Mouse (Mus musculus) heart, postnatal 10 days (tissue): ENCODE data around the gene Mfap3. TPM values are rescaled to one million over a fixed set of nuclear protein-coding genes. Genes with fewer than 3 reads are reported as not detected.

ENCODE experiments used
- DNase-seq, 2 experiments: peaks; one replicate each; pipeline ENCODE4 v3.0.0; 2021
- intact Hi-C: fragments of 180-260 bp; cut with DNase I; formaldehyde crosslinking; loops from one replicate; pipeline ENCODE4 v1.15.1; 2025
- total RNA-seq, 2 experiments: library from RNA; stranded (reverse); gene quantifications; 2 replicates each; pipeline ENCODE4 v1.2.3; 2021

Mfap3 gene
- total RNA-seq, 2 experiments from 2014 or later: 23.9 to 24.2 TPM

DNA sequence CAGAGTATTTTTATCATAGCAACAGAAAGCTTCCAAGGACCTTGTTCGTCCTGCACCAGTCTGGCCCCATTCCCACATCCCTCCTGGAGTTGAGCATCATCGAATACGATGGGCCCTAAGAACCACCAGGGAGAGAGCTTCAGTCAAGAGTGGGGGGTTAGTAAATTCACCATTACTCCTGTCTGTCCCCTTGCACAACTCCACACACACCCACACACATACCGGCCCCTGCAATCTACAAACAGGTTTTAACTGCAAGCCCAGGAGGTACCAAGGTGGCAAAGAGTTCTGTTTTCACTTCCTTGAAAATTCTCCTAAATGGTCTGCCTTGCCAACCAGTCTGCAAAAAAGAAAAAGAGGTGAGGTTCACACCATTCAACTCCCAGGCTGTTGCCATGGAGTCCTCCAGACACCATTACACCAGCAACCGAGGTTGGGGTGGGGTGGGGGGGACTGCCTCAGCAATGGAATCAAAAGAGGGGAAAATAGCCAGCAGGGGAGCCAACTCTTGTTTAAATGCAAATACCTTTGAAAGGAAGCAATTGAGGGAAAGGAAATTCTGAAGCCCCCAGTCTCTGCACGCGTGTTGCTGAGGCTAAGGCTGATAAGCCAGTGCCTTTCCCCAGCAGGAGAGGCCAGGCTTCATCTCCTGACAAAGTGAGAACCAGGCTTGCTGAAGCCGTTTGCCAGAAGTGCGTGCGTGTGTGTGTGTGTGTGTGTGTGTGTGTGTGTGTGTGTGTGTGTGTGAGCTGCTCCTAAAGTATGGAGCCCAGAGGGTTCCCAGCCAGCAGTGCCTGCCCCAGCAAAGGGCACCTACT, 64.6 kb downstream of the Mfap3 start:
- DNase-seq: no peak
- intact Hi-C loops: no loop called here

Other genes with a start within 250 kb of the Mfap3 start
- 10 to 100 TPM; 44.7 to 49.5 TPM for gene Fam114a2, start within 50 bp of the Mfap3 start, total RNA-seq
- 10 to 100 TPM; 12.2 to 13.0 TPM for gene Galnt10, start 126.8 kb downstream of the Mfap3 start, total RNA-seq